In the genomic region with DNA sequence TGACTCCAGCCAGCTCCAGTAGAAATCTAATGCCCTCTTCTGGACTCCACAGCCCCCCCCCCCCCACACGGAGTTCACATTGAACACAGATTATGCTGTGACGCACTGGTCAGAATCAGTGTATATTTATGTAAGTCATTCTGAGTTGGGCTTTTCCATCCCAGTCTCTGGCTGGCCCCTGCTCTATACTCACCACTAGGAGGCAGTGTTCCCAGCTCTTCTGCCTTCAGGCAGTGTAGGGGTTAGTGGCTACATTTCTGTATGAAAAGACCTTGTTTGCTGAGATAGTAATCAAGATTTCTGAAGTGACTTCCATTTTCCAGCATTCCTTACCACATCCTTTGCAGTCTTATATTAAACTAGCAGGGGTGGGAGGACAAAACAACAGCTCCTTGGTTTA, we compare ENCODE assay signal across 11 mouse cellular contexts.
A peak's percentile ranks its signal among the peaks of the same experiment; 100 is the strongest.
DNase-seq lines count a peak whose midpoint lies in the region; ATAC-seq and TF ChIP-seq lines count a peak whose summit lies in the region.
"Had no signal": no experiment of that assay in that cellular context is flagged by ENCODE, and none has a peak within 500 bp of the region (broad histone marks: within the 10 kb centered on the region; RNA-seq: fewer than 3 reads in every experiment).

No protein-coding gene starts in this region.

- no peaks in the 10 kb centered on the region for H3K27me3 ChIP-seq in lung, embryonic 14.5 days (ENCODE audit: insufficient read depth, low read length)
- H3K27me3 ChIP-seq: lung, embryonic 15.5 days had no signal

- no peaks in the 10 kb centered on the region for H3K9me3 ChIP-seq in lung, embryonic 14.5 days (ENCODE audit: low read depth, low read length)
- H3K9me3 ChIP-seq: lung, embryonic 15.5 days had no signal

- no peak for ATAC-seq in CD4-positive, CD25-positive, alpha-beta regulatory T cell, adult 4 months
- no peak for ATAC-seq in lung, embryonic 14.5 days (ENCODE audit: insufficient read depth)
- ATAC-seq in common myeloid progenitor, adult 5-6 weeks (replicated peaks; ENCODE audit: low read depth, poor library complexity, severe bottlenecking): peak; percentile 69; the same call in 1 of the 2 replicates
- no peak for ATAC-seq in activated CD4-positive, CD25-positive, alpha-beta regulatory T cell, adult 4 months

- 44% methylated on average over 2 of the region's 2 CpGs for WGBS in lung, embryonic 14.5 days

- H3K9ac ChIP-seq in lung, embryonic 14.5 days: no peak overlapping the region
- H3K9ac ChIP-seq: lung, embryonic 15.5 days had no signal

- no peak overlapping the region for H3K4me3 ChIP-seq in lung, embryonic 14.5 days (ENCODE audit: low read depth, low read length)
- H3K4me3 ChIP-seq: erythroblast, embryonic 14.5 days; lung, embryonic 15.5 days had no signal

- H3K4me2 ChIP-seq in lung, embryonic 14.5 days: no peak overlapping the region
- H3K4me2 ChIP-seq: heart, embryonic 11.5 days; lung, embryonic 15.5 days had no signal

- H3K27ac ChIP-seq in lung, embryonic 14.5 days (ENCODE audit: low read depth): no peak overlapping the region
- H3K27ac ChIP-seq: lung, embryonic 15.5 days had no signal

- no peaks in the 10 kb centered on the region for H3K4me1 ChIP-seq in lung, embryonic 14.5 days (ENCODE audit: insufficient read depth)
- H3K4me1 ChIP-seq: lung, embryonic 15.5 days had no signal

- peak; percentile 52 for TF ChIP-seq CTCF in lung, embryonic 14.5 days (IDR thresholded peaks at IDR 0.05; ENCODE audit: low read depth)

- no peaks in the 10 kb centered on the region for H3K36me3 ChIP-seq in lung, embryonic 14.5 days (ENCODE audit: insufficient read depth)
- H3K36me3 ChIP-seq: lung, embryonic 15.5 days had no signal

- DNase-seq in CD4-positive, CD25-positive, alpha-beta regulatory T cell, adult 2 months (ENCODE audit: low read depth, low spot score): peak; percentile 51
- DNase-seq in lung, embryonic 14.5 days: peak; percentile 21
- DNase-seq in lung, postnatal 25 days (ENCODE audit: low spot score): no peak
- DNase-seq in thymus, postnatal 0 days (ENCODE audit: low spot score): peak; percentile 39
- no peak for DNase-seq in cerebellum, adult 11-12 months

Comparison
In these comparisons a context has a peak if more than half of its experiments do, and no peak if none do; other contexts are left out.
1. DNase-seq: peak in CD4-positive, CD25-positive, alpha-beta regulatory T cell, adult 2 months (single experiment), lung, embryonic 14.5 days (single experiment) and thymus, postnatal 0 days (single experiment); none in lung, postnatal 25 days (single experiment) and cerebellum, adult 11-12 months (single experiment).